Mouse (Mus musculus) heart, embryonic 15.5 days (tissue): Measurements from ENCODE around the gene Mt2. TPM values are rescaled to one million over a fixed set of nuclear protein-coding genes. Genes with fewer than 3 reads are reported as not detected.
"Not testable (repeated sequence)": the region's sequence is repeated elsewhere in the genome, so short reads cannot be mapped to it uniquely, and the experiment has no call there.

Source experiments
- ATAC-seq: fragments of 200-750 bp; cut with Nextera tagmentation; replicated peaks from 2 replicates; pipeline ENCODE4 v1.8.0; 2017; ENCODE audit warnings: low read depth, moderate TSS enrichment; ENCODE audit not compliant: insufficient number of reproducible peaks, insufficient read depth, low FRiP score
- H3K27ac ChIP-seq: fragments of 300-500 bp; sonication (generic); 2 replicates; pipeline ENCODE4 v1.5.1; 2015; ENCODE audit warnings: mild to moderate bottlenecking, inconsistent platforms
- H3K27me3 ChIP-seq: fragments of 300-500 bp; sonication (generic); 2 replicates; pipeline ENCODE4 v1.6.1; 2015; ENCODE audit warnings: inconsistent platforms
- H3K36me3 ChIP-seq: fragments of 300-500 bp; sonication (generic); 2 replicates; pipeline ENCODE4 v1.6.1; 2015; ENCODE audit warnings: mild to moderate bottlenecking, inconsistent platforms
- H3K4me1 ChIP-seq: fragments of 300-500 bp; sonication (generic); replicated peaks from 2 replicates; pipeline ENCODE4 v1.6.1; 2015; ENCODE audit warnings: inconsistent platforms
- H3K4me2 ChIP-seq: fragments of 300-500 bp; sonication (generic); 2 replicates; pipeline ENCODE4 v1.6.1; 2015; ENCODE audit warnings: inconsistent platforms, mild to moderate bottlenecking, moderate library complexity
- H3K4me3 ChIP-seq: fragments of 300-500 bp; sonication (generic); 2 replicates; pipeline ENCODE4 v1.5.1; 2015; ENCODE audit warnings: mild to moderate bottlenecking, inconsistent platforms
- H3K9ac ChIP-seq: fragments of 300-500 bp; sonication (generic); 2 replicates; pipeline ENCODE4 v1.6.1; 2015; ENCODE audit warnings: mild to moderate bottlenecking, inconsistent platforms
- H3K9me3 ChIP-seq: fragments of 300-500 bp; sonication (generic); replicated peaks from 2 replicates; pipeline ENCODE4 v1.6.1; 2016; ENCODE audit warnings: inconsistent platforms
- WGBS: fragments of 180-500 bp; shearing (Covaris S2); methylation state at CpG from one replicate; pipeline ENCODE4 v1.1.7; 2015; ENCODE audit warnings: mixed read lengths; 5-methylcytosine and 5-hydroxymethylcytosine counted together
- polyA plus RNA-seq: library from polyadenylated mRNA; unstranded; fragments of >200 nt; fragmentation: Nextera tagmentation; extraction: Ambion mirVana; gene quantifications from 2 replicates; pipeline ENCODE4 v1.2.1, GENCODE M21; 2015

The Mt2 gene
- polyA plus RNA-seq, 1 experiment from 2014 or later = 51.2 TPM

- no peak overlapping the region for H3K27ac ChIP-seq
- WGBS = 47% methylated on average over 5 of the region's 5 CpGs
- no peak overlapping the region for H3K9ac ChIP-seq
- no peak overlapping the region for H3K4me3 ChIP-seq
- H3K9me3 ChIP-seq = no peaks in the 10 kb centered on the region
- no peaks in the 10 kb centered on the region for H3K36me3 ChIP-seq
- H3K4me1 ChIP-seq = peaks cover 12% of the 10 kb centered on the region
- H3K27me3 ChIP-seq = peaks cover 14% of the 10 kb centered on the region
- ATAC-seq = no peak
- no peak overlapping the region for H3K4me2 ChIP-seq
Observed at GRCm38 (mm10) chr8:94148236-94148635, 24.2 kb upstream of the Mt2 start.

- 71% methylated on average over 5 of the region's 5 CpGs for WGBS
- Histone ChIP-seq H3K9me3 (no peaks in the 10 kb centered on the region), H3K27me3 (peaks cover 14% of the 10 kb centered on the region), H3K36me3 (no peaks in the 10 kb centered on the region), H3K4me2 (no peak overlapping the region), H3K4me3 (no peak overlapping the region), H3K27ac (no peak overlapping the region), H3K4me1 (peaks cover 30% of the 10 kb centered on the region), H3K9ac (no peak overlapping the region)
- no peak for ATAC-seq
Observed at GRCm38 (mm10) chr8:94150925-94151324, 21.5 kb upstream of the Mt2 start.

- WGBS = 3% methylated on average over 29 of the region's 29 CpGs
- peak within 1 kb of the TSS; percentile 52 for H3K9ac ChIP-seq
Observed at GRCm38 (mm10) chr8:94152513-94153300, 19.8 kb upstream of the Mt2 start, which contains the start of gene Mt3. Gene Mt3, plus strand, starts transcription at chr8:94152607.

GRCm38 (mm10) chr8:94153451-94153850, 19.0 kb upstream of the Mt2 start:
- WGBS = 35% methylated on average over 7 of the region's 7 CpGs
- Histone ChIP-seq H3K27ac (no peak overlapping the region), H3K4me1 (peaks cover 36% of the 10 kb centered on the region), H3K9ac (no peak overlapping the region), H3K36me3 (no peaks in the 10 kb centered on the region), H3K4me3 (peak overlapping the region; percentile 55), H3K9me3 (no peaks in the 10 kb centered on the region), H3K27me3 (peaks cover 14% of the 10 kb centered on the region), H3K4me2 (peak overlapping the region; percentile 83)
- ATAC-seq = no peak

More at GRCm38 (mm10) chr8:94152513-94153300, 19.8 kb upstream of the Mt2 start, which contains the start of gene Mt3:
- Histone ChIP-seq H3K27ac (no peak within 1 kb of the TSS), H3K27me3 (peaks cover 14% of the 10 kb centered on the region), H3K36me3 (no peaks in the 10 kb centered on the region), H3K4me2 (peak within 1 kb of the TSS; percentile 83), H3K4me1 (peaks cover 36% of the 10 kb centered on the region), H3K4me3 (peak within 1 kb of the TSS; percentile 55), H3K9me3 (no peaks in the 10 kb centered on the region)
- peak; percentile 80 for ATAC-seq

GRCm38 (mm10) chr8:94154537-94154936, 17.9 kb upstream of the Mt2 start:
- Histone ChIP-seq H3K36me3 (no peaks in the 10 kb centered on the region), H3K4me1 (peaks cover 36% of the 10 kb centered on the region), H3K9me3 (no peaks in the 10 kb centered on the region), H3K4me2 (no peak overlapping the region), H3K27me3 (peaks cover 14% of the 10 kb centered on the region), H3K27ac (no peak overlapping the region), H3K4me3 (no peak overlapping the region), H3K9ac (no peak overlapping the region)
- 40% methylated on average over 6 of the region's 6 CpGs for WGBS
- ATAC-seq = no peak

GRCm38 (mm10) chr8:94156092-94156491, 16.4 kb upstream of the Mt2 start:
- H3K36me3 ChIP-seq = no peaks in the 10 kb centered on the region
- H3K4me1 ChIP-seq = peaks cover 36% of the 10 kb centered on the region
- no peak overlapping the region for H3K9ac ChIP-seq
- 45% methylated on average over 4 of the region's 4 CpGs for WGBS
- H3K4me2 ChIP-seq = no peak overlapping the region
- no peak overlapping the region for H3K4me3 ChIP-seq
- ATAC-seq = no peak
- peaks cover 14% of the 10 kb centered on the region for H3K27me3 ChIP-seq
- no peaks in the 10 kb centered on the region for H3K9me3 ChIP-seq
- peak overlapping the region; percentile 68 for H3K27ac ChIP-seq

GRCm38 (mm10) chr8:94165772-94166171, 6.7 kb upstream of the Mt2 start:
- H3K27me3 ChIP-seq, H3K27ac ChIP-seq, ATAC-seq, H3K4me3 ChIP-seq, H3K36me3 ChIP-seq, H3K4me1 ChIP-seq, H3K9ac ChIP-seq, H3K4me2 ChIP-seq, H3K9me3 ChIP-seq: not testable (repeated sequence)
- 69% methylated on average over 8 of the region's 8 CpGs for WGBS

- WGBS = 3% methylated on average over 6 of the region's 6 CpGs
- no peak for ATAC-seq
- peak overlapping the region; percentile 55 for H3K4me2 ChIP-seq
Observed at GRCm38 (mm10) chr8:94167244-94167643, 5.2 kb upstream of the Mt2 start.

GRCm38 (mm10) chr8:94169547-94169946, 2.9 kb upstream of the Mt2 start:
- 80% methylated on average over 5 of the region's 5 CpGs for WGBS
- no peaks in the 10 kb centered on the region for H3K9me3 ChIP-seq
- H3K4me3 ChIP-seq = no peak overlapping the region
- no peaks in the 10 kb centered on the region for H3K36me3 ChIP-seq
- H3K27me3 ChIP-seq = peaks cover 41% of the 10 kb centered on the region
- no peak for ATAC-seq
- H3K27ac ChIP-seq = no peak overlapping the region
- H3K4me1 ChIP-seq = peaks cover 26% of the 10 kb centered on the region
- H3K4me2 ChIP-seq = no peak overlapping the region
- H3K9ac ChIP-seq = no peak overlapping the region

More at GRCm38 (mm10) chr8:94167244-94167643, 5.2 kb upstream of the Mt2 start:
- H3K9me3 ChIP-seq = no peaks in the 10 kb centered on the region
- no peak overlapping the region for H3K27ac ChIP-seq
- H3K27me3 ChIP-seq = peaks cover 18% of the 10 kb centered on the region
- no peak overlapping the region for H3K9ac ChIP-seq
- H3K4me1 ChIP-seq = peaks cover 15% of the 10 kb centered on the region
- 0 out of 2 replicates have a peak overlapping the region, but pooled peaks have one; percentile 15 for H3K4me3 ChIP-seq
- H3K36me3 ChIP-seq = no peaks in the 10 kb centered on the region

- peak overlapping the region; percentile 97 for H3K4me2 ChIP-seq
- no peak overlapping the region for H3K27ac ChIP-seq
- no peak overlapping the region for H3K9ac ChIP-seq
- ATAC-seq = no peak
- H3K27me3 ChIP-seq = peaks cover 59% of the 10 kb centered on the region
- no peaks in the 10 kb centered on the region for H3K36me3 ChIP-seq
- peaks cover 26% of the 10 kb centered on the region for H3K4me1 ChIP-seq
- no peaks in the 10 kb centered on the region for H3K9me3 ChIP-seq
- WGBS = 38% methylated on average over 10 of the region's 10 CpGs
- peak overlapping the region; percentile 58 for H3K4me3 ChIP-seq
Observed at GRCm38 (mm10) chr8:94171321-94171755, 1.1 kb upstream of the Mt2 start.

GRCm38 (mm10) chr8:94172809-94173732, 607 bp downstream of the Mt2 start:
- Histone ChIP-seq H3K4me1 (peaks cover 24% of the 10 kb centered on the region), H3K9ac (peak overlapping the region; percentile 56), H3K36me3 (no peaks in the 10 kb centered on the region), H3K27me3 (peaks cover 72% of the 10 kb centered on the region), H3K27ac (peak overlapping the region; percentile 29; the same call in 1 of the 2 replicates), H3K4me2 (peak overlapping the region; percentile 97), H3K4me3 (peak overlapping the region; percentile 58), H3K9me3 (no peaks in the 10 kb centered on the region)
- no peak for ATAC-seq
- 3% methylated on average over 39 of the region's 39 CpGs for WGBS
